Mouse (Mus musculus): ENCODE measurements at regions not wholly inside any gene's neighbourhood (a gene's known extent, or its start where the extent isn't known, plus 50 kb on each side); places are given as distances from the start of the nearest gene placed in this dataset.

GRCm38 (mm10) chr7:36156595-36156994 lies 353.8 kb upstream of the Zfp507 start:
- ChIA-PET POLR2A (interaction anchor here (0.5 kb wide), 1 partner anchor 10 kb away, joined by 3 read pairs; no protein-coding TSS in a partner anchor), CTCF (interaction anchor here (1.4 kb wide), 1 partner anchor 22 kb away, joined by 3 read pairs; no protein-coding TSS in a partner anchor)
- DNase-seq (ENCODE audit: low read depth, low spot score) = no peak
- H3K27me3 ChIP-seq = no peaks in the 10 kb centered on the region
- in situ Hi-C loops (cut with MboI; ENCODE audit: low pct_unique_long_range_greater_than_20kb) = no loop called here
- no peak for TF ChIP-seq CTCF (IDR thresholded peaks at IDR 0.05)
- no peak for ATAC-seq

- ATAC-seq = no peak
- TF ChIP-seq CTCF (IDR thresholded peaks at IDR 0.05) = no peak
- no peaks in the 10 kb centered on the region for H3K27me3 ChIP-seq
- ChIA-PET CTCF (interaction anchor here (1.4 kb wide), 1 partner anchor 23 kb away, joined by 3 read pairs; no protein-coding TSS in a partner anchor), POLR2A (no interaction called here)
- in situ Hi-C loops (cut with MboI; ENCODE audit: low pct_unique_long_range_greater_than_20kb) = no loop called here
- DNase-seq (ENCODE audit: low read depth, low spot score) = no peak
These were observed 352.8 kb upstream of the Zfp507 start for GRCm38 (mm10) chr7:36155576-36155975.

- ATAC-seq (no peak), DNase-seq (ENCODE audit: low read depth, low spot score) (no peak)
- POLR2A ChIA-PET = no interaction called here
- in situ Hi-C loops (cut with MboI; ENCODE audit: low pct_unique_long_range_greater_than_20kb) = no loop called here
- TF ChIP-seq CTCF (IDR thresholded peaks at IDR 0.05) = no peak
- no peaks in the 10 kb centered on the region for H3K27me3 ChIP-seq
- CTCF ChIA-PET = no interaction called here
These were observed 352.4 kb upstream of the Zfp507 start for GRCm38 (mm10) chr7:36155159-36155558.

- no peak for TF ChIP-seq CTCF (IDR thresholded peaks at IDR 0.05)
- CTCF ChIA-PET = interaction anchor here (1.0 kb wide), 1 partner anchor 13 kb away, joined by 5 read pairs; no protein-coding TSS in a partner anchor
- DNase-seq (ENCODE audit: low read depth, low spot score) (no peak), ATAC-seq (no peak)
- no peaks in the 10 kb centered on the region for H3K27me3 ChIP-seq
- POLR2A ChIA-PET = interaction anchor here (1.0 kb wide), 1 partner anchor 20 kb away, joined by 3 read pairs; no protein-coding TSS in a partner anchor
- in situ Hi-C loops (cut with MboI; ENCODE audit: low pct_unique_long_range_greater_than_20kb) = no loop called here
These were observed 348.2 kb upstream of the Zfp507 start for GRCm38 (mm10) chr7:36150871-36151560.

- no peak for TF ChIP-seq CTCF (IDR thresholded peaks at IDR 0.05)
- DNase-seq (ENCODE audit: low read depth, low spot score) (no peak), ATAC-seq (no peak)
- ChIA-PET POLR2A (no interaction called here), CTCF (no interaction called here)
- in situ Hi-C loops (cut with MboI; ENCODE audit: low pct_unique_long_range_greater_than_20kb) = no loop called here
- no peaks in the 10 kb centered on the region for H3K27me3 ChIP-seq
These were observed 333.8 kb upstream of the Zfp507 start for GRCm38 (mm10) chr7:36136571-36136970.

- POLR2A ChIA-PET = no interaction called here
- ATAC-seq (no peak), DNase-seq (ENCODE audit: low read depth, low spot score) (no peak)
- CTCF ChIA-PET = interaction anchor here (1.9 kb wide), 1 partner anchor 9 kb away, joined by 4 read pairs; no protein-coding TSS in a partner anchor
- no peak for TF ChIP-seq CTCF (IDR thresholded peaks at IDR 0.05)
- in situ Hi-C loops (cut with MboI; ENCODE audit: low pct_unique_long_range_greater_than_20kb) = no loop called here
- H3K27me3 ChIP-seq = no peaks in the 10 kb centered on the region
These were observed 331.8 kb upstream of the Zfp507 start for GRCm38 (mm10) chr7:36134557-36134956.

- CTCF ChIA-PET = interaction anchor here (1.4 to 1.9 kb wide), 2 partner anchors 8 to 10 kb away, joined by 4 to 6 read pairs; no protein-coding TSS in a partner anchor
- in situ Hi-C loops (cut with MboI; ENCODE audit: low pct_unique_long_range_greater_than_20kb) = no loop called here
- DNase-seq (ENCODE audit: low read depth, low spot score) = peak; percentile 13
- POLR2A ChIA-PET = interaction anchor here (0.6 kb wide), 1 partner anchor 13 kb away, joined by 3 read pairs; no protein-coding TSS in a partner anchor
- H3K27me3 ChIP-seq = no peaks in the 10 kb centered on the region
- TF ChIP-seq CTCF (IDR thresholded peaks at IDR 0.05) = no peak
- peak; percentile 21 for ATAC-seq
These were observed 330.9 kb upstream of the Zfp507 start for GRCm38 (mm10) chr7:36133658-36134143.

- no peak for DNase-seq (ENCODE audit: low read depth, low spot score)
- ChIA-PET POLR2A (no interaction called here), CTCF (interaction anchor here (1.0 to 1.4 kb wide), 2 partner anchors 9 to 36 kb away, joined by 3 to 6 read pairs; no protein-coding TSS in a partner anchor)
- in situ Hi-C loops (cut with MboI; ENCODE audit: low pct_unique_long_range_greater_than_20kb) = no loop called here
- no peaks in the 10 kb centered on the region for H3K27me3 ChIP-seq
- no peak for ATAC-seq
- TF ChIP-seq CTCF (IDR thresholded peaks at IDR 0.05) = no peak
These were observed 330.2 kb upstream of the Zfp507 start for GRCm38 (mm10) chr7:36133026-36133425.

GRCm38 (mm10) chr7:36132569-36132968 lies 329.8 kb upstream of the Zfp507 start:
- H3K27me3 ChIP-seq = no peaks in the 10 kb centered on the region
- ATAC-seq = no peak
- ChIA-PET POLR2A (no interaction called here), CTCF (interaction anchor here (1.0 to 1.4 kb wide), 2 partner anchors 8 to 36 kb away, joined by 3 to 6 read pairs; no protein-coding TSS in a partner anchor)
- in situ Hi-C loops (cut with MboI; ENCODE audit: low pct_unique_long_range_greater_than_20kb) = no loop called here
- no peak for DNase-seq (ENCODE audit: low read depth, low spot score)
- no peak for TF ChIP-seq CTCF (IDR thresholded peaks at IDR 0.05)

GRCm38 (mm10) chr7:36097054-36097453 lies 294.3 kb upstream of the Zfp507 start:
- CTCF ChIA-PET = interaction anchor here (0.7 kb wide), 1 partner anchor 36 kb away, joined by 3 read pairs; no protein-coding TSS in a partner anchor
- no peak for TF ChIP-seq CTCF (IDR thresholded peaks at IDR 0.05)

More at GRCm38 (mm10) chr7:36097054-36097453, 294.3 kb upstream of the Zfp507 start:
- ATAC-seq (no peak), DNase-seq (ENCODE audit: low read depth, low spot score) (no peak)
- H3K27me3 ChIP-seq = no peaks in the 10 kb centered on the region
- in situ Hi-C loops (cut with MboI; ENCODE audit: low pct_unique_long_range_greater_than_20kb) = loop anchor here (25.0 kb wide), 2 partner anchors 590 to 1265 kb away; partner anchors contain the start of gene Tshz3
- POLR2A ChIA-PET = no interaction called here

Data from Patski (cell line).